Mouse (Mus musculus): Measurements from ENCODE around the gene Sgce.
"Not testable (repeated sequence)": the region's sequence is repeated elsewhere in the genome, so short reads cannot be mapped to it uniquely, and the experiment has no call there.

The Sgce gene

DNA sequence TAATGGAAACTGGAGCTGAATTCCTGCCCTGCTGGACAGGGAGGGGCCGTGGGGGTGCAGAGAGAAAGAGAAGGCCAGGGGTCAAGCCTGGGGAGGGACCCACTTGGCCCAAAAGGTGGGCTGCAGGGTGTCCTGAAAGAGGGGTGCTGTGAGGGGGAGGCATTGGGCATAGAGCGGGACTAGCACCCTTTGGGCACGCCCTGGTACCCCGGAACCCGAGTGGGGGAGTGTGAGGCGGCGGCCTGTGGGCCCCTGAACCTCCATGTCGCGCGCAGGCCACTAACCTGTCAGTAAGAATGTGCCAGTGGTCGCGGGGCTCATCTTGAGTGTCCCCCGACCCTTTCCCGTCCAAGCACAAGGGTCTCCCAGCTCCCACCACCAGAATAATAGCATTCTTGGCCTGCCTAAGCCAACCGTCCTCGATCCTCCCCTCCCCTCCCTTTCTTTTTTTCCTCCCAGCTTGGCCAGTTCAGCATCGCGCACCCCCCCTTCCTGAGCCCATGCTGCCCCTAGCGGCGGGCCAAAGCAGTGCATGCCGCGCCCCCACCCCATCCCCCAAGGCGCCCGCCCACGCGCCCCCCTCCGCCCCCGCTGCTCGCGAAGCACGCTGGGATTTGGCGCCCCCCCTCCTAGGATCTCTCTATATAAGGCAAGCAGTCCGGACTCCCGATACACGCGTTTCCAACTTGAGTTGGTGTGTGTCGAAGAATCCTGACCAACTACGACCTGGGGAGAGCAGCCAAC is at the start of gene Sgce, which contains the start of gene Peg10:
Gene Sgce (minus strand): TSS at position 512 of the 744 bp plus-strand sequence.
Gene Peg10 (plus strand): TSS at position 611 of the 744 bp plus-strand sequence.
- peak; percentile 88 for DNase-seq (ENCODE audit: low spot score)

DNA sequence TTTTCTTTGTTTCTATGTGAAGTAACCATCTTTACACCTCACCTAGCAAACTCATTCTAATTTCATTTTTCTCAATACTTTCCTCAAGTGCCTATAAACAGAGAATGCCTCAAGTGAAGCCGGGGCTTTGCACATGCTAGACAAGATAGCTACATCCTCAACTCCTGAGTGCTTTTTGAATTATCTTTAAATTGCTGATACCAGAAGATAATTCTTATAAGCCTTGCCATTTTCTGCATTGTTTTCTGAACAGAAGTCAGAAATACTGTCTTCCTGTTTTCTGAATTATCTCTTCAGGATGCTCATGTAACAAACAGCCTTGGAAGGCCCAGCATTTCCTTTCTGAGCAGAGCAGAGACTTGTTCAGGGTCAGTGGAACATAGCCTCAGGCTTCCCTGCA is 49.3 kb upstream of the Sgce start:
- no peak for DNase-seq (ENCODE audit: low spot score)

- DNase-seq (ENCODE audit: low spot score): peak; percentile 69
These were observed 15.2 kb upstream of the Sgce start for GRCm38 (mm10) chr6:4762252-4762651.

DNA sequence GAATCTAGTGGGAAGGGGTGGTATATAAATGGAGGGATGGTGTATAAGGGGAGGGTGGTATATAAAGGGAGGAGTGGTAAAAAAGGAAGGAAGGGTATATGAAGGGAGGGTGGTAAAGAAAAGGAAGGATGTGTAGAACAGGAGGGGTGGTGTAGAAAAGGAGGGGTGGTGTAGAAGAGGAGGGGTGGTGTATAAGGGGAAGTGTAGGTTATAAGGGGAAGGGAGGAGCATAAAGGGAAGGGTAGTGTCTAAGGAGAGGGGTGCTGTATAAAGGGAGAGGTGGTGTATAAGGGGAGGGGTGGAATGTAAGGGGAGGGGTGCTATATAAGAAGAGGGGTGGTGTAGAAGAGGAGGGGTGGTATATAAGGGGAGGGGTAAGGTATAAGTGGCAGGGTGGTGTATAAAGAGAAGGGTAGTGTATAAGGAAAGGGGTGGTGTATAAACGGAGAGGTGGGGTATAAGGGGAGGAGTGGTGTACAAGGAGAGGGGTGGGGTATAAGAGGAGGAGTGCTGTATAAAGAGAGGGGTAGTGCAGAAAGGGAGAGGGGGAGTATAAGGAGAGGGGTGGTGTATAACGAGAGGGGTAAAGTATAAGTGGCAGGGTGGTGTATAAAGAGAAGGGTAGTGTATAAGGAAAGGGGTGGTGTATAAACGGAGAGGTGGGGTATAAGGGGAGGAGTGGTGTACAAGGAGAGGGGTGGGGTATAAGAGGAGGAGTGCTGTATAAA is 14.6 kb upstream of the Sgce start:
- DNase-seq (ENCODE audit: low spot score): not testable (repeated sequence)

DNA sequence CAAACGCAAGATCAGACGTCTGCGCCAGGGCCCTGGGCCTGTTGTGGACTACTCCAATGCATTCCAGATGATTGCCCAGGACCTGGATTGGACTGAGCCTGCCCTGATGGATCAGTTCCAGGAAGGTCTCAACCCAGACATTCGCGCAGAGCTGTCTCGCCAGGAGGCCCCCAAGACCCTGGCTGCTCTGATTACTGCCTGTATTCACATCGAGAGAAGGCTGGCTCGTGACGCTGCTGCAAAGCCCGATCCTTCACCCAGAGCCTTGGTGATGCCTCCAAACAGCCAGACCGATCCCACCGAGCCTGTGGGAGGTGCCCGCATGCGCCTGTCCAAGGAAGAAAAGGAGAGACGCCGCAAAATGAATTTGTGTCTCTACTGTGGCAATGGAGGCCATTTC is 7.9 kb upstream of the Sgce start:
- DNase-seq (ENCODE audit: low spot score): peak; percentile 71

- DNase-seq (ENCODE audit: low spot score): peak; percentile 66
These were observed 7.3 kb upstream of the Sgce start for GRCm38 (mm10) chr6:4754286-4754685.

DNA sequence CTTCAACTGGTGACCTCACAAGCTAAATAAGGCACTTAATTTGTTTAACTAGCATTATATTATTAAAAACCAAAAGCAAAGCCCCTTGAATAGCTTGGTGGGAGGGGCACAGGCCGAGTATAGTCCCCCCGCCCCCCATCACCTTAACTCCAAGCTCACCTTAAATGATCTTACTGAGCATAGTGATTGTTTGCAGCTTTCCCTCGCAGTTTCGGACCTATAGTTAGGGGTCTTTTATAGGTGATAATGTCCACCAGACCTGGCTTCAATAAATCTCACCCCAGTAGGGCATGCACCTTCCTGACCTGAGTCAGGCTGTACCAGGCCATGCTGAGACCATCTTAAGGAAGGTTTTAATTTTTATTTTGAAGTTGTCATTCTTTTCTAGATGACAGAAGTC is 4.3 kb upstream of the Sgce start:
- DNase-seq (ENCODE audit: low spot score): no peak

DNA sequence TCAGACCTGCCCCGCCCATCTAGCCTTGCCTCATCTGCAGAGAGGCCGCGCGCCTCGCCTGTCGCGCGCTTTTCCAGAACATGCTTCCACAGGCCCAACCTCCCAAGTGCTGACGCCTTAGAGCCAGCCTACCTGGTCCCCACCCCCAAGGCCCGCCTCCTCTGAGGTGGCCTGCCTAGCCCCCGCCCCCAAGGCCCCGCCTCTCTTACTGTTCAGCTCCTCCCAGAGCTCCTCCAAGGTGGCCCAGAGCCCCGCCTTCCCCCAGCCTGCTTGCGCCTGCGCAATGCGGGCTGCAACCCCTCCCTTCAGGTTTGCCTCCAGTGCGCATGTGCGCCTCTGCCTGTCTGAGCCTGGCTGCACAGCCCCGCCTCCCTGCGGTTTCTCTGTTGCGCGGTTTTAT is 2.1 kb upstream of the Sgce start:
- DNase-seq (ENCODE audit: low spot score): peak; percentile 94

DNA sequence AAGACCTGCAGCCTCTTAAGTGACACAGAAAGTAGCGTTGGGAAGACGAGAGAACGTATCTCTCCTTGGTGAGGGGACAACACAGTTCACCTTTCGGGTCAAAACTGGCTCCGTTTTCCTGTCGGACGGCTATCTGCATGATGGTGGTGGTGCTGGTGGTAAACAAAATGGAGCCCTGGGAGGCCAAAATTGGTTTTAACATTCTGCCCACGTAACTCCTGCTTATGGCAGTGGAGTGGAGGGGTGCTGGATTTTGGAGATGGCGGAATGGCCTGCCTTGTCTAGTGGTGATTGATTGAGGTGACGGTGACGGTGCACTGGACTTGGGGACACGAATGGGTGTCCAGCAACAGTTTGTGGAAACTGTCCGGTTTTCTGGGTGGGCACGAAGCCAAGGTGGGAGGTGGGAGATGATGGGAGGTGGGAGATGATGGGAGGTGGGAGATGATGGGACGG is 1.5 kb upstream of the Sgce start:
- no peak for DNase-seq (ENCODE audit: low spot score)

GRCm38 (mm10) chr6:4747677-4748505 is 884 bp upstream of the Sgce start:
- peak; percentile 71 for DNase-seq (ENCODE audit: low spot score)

DNA sequence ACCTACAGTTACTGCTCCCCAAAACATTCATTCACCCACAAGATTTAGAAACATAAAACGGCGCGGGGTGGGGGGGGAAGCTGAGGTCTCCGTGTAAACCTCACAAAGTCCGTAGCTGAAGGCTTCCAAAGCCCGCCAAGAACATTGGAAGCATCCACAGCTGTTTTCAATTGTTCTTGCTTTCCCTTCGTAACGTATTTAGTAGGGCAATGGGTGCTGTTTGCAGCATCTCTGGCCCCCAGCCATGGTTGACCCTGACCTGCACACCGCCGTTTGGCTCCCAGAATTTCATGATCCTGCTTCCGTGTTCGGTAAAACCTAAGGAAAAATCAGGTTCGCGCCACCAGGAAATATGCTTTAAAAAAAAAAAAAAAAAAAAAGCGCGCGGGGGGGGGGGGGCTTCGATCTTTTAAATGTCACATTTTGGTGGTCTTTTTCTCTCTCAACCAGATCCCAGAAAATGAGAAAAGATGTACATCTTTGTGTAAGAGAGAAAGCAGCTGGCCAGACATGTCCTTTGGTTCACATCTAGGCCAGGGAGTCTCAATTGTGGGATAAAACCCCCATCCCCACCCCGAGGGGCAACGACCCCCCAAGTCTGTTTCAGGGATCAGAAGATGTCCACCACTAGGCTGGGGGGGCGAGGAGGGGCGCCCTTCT is 841 bp downstream of the Sgce start:
- no peak for DNase-seq (ENCODE audit: low spot score)

DNA sequence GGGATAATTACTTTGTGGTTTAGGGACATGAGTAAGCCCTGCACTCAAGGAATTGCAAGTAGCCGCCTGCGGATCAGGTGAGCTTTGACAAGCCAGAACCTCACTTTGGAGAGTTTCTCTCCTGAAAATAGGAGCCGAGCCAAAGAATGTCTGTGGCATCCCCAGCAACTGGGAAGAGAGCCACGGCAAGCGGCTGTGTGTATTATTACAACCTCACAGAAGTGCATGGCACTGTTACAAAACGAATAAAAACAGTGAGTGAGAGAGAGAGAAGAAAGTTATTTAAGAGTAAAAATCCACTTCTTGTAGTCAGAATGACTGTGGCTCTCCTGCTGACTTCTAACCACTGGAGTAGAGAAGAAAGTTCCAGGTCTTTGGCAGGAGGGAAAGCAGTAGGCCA is 6.5 kb downstream of the Sgce start:
- no peak for DNase-seq (ENCODE audit: low spot score)

- DNase-seq (ENCODE audit: low spot score): no peak
These were observed 7.3 kb downstream of the Sgce start for GRCm38 (mm10) chr6:4739522-4740355.

GRCm38 (mm10) chr6:4738717-4739116 is 8.3 kb downstream of the Sgce start:
- no peak for DNase-seq (ENCODE audit: low spot score)

DNA sequence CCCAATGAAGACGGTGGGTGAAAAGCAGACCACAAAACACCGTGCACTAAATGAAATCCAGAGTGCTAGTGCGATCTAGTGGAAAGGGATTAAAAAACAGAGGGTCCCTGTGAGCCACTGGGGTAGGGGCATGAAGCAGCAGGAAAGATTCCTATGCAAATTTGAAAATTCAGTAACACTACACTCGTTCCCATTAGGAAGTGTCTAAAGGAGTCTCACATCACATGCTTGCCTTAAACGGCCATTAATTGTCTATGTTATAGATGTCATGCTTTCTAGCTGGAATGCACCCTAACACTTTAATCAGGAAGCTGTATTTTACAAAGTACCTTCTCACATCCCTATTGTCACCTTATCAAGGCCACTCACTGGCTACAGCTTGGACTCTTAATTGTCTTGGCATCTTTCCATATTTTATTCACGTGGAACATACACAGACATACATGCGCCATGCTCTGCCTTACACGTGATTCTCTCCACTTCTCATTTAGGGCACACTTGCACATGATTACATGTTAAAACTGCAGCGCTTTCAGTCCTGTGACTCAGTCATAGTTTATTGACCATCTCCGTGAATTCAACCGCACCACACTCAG is 8.9 kb downstream of the Sgce start:
- DNase-seq (ENCODE audit: low spot score): no peak

DNA sequence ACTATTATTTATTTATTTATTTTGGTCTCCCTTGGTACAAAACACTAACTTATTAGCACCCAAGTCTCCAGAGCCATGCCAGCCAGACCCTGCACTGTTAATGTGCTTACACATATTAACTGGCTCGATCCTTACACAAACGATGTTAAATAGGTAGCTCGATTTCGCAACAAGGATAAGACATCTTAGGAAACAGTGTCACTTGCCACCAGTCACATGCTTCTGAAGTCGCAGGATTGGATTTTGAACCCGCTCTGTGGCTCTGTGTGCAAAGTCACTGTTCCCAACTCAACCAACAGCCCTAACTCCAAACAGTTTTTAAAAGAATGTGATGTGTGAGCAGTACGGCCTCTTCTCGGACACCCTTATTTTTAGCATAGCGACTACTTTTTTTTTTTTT is 10.6 kb downstream of the Sgce start:
- peak; percentile 80 for DNase-seq (ENCODE audit: low spot score)

DNA sequence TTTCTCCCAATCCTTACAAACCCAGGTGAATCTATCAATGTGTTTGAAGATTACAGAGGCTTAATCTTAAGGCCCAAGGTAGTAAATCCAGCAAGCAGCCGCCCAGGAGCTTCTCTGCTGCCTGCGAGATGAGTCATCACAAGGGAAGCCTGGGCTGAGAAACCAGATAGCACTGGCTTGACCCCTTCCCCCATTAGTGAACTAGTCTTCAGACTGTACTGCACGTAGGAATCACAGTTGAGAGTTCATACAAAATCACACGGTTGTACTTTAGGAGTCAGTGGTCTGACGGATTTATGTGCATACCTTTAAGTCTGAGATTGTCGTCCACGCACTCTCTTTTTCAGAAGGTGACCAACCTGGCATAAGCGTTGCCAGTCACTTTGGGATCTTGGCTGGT is 13.8 kb downstream of the Sgce start:
- DNase-seq (ENCODE audit: low spot score): peak; percentile 86

GRCm38 (mm10) chr6:4731675-4732074 is 15.3 kb downstream of the Sgce start:
- DNase-seq (ENCODE audit: low spot score): peak; percentile 76

- no peak for DNase-seq (ENCODE audit: low spot score)
These were observed 18.7 kb downstream of the Sgce start for GRCm38 (mm10) chr6:4728305-4728704.

DNA sequence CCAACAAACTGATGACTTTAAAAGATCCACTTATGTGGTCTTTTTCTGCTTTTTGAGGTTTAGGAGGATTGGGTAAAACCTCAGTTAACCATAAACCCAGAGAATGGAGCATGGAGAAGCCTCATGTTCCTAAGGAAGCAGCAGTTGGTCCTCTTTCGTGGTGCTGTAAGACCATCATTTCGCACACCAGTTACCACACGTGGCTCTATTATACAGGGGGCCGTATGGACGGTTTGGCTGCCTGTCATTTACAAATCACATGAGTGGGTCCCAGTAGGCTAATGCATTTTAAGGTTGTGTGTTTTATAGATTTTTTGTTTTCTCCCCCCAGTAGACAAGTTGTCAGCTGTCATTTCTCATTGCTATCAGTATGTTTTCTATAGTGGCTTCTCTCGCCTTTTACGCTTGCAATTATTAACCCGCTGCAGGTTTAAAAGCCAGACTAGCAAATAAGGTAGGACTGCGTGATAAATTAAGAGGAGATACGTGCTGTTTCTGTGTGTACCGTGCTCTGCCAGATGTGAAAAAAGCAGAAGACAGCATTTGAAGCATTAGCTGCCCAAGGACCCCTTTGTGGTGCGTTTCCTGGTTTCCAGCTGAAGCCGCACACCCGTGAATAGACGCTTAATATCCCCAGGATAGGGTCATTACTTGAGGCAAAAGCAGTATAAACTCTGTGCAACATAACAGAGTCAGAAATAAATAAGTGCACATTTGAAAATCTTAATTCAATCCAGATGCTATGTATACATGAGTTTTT is 22.8 kb downstream of the Sgce start:
- DNase-seq (ENCODE audit: low spot score): peak; percentile 65

Measured in yolk sac, embryonic 10.5 days (tissue).